Mouse (Mus musculus) CH12.LX (cell line): Measurements from ENCODE around the gene Map3k14.

Source experiments
- CTCF ChIP-seq, 2 experiments: IDR thresholded peaks in 1 of 2; conservative IDR thresholded peaks in 1 of 2; 2 replicates each; pipeline ENCODE4 v1.5.1; 2011 to 2012; ENCODE audit warnings: low read depth in 2 of 2, low read length in 2 of 2, improper control_type of control experiment in 1 of 2, inconsistent platforms in 1 of 2, mild to moderate bottlenecking in 1 of 2, moderate library complexity in 1 of 2
- EP300 ChIP-seq: IDR thresholded peaks from 2 replicates; pipeline ENCODE4 v1.6.1; 2011; ENCODE audit warnings: low read length, improper control_type of control experiment
- MAX ChIP-seq: IDR thresholded peaks from 2 replicates; pipeline ENCODE4 v1.6.1; 2011; ENCODE audit warnings: low read length, improper control_type of control experiment
- PAX5 ChIP-seq: IDR thresholded peaks from 2 replicates; pipeline ENCODE4 v1.6.1; 2012; ENCODE audit warnings: low read length, inconsistent platforms, mixed read lengths
- POLR2A ChIP-seq: IDR thresholded peaks from 2 replicates; pipeline ENCODE4 v1.6.1; 2011; ENCODE audit warnings: low read depth, mild to moderate bottlenecking, improper control_type of control experiment, low read length
- POLR2AphosphoS2 ChIP-seq: IDR thresholded peaks from 2 replicates; pipeline ENCODE4 v1.6.1; 2011; ENCODE audit warnings: low read depth, low read length, improper control_type of control experiment
- RAD21 ChIP-seq: IDR thresholded peaks from 2 replicates; pipeline ENCODE4 v1.6.1; 2011; ENCODE audit warnings: low read depth, mild to moderate bottlenecking, low read length, improper control_type of control experiment, moderate library complexity
- RCOR1 ChIP-seq: conservative IDR thresholded peaks from 2 replicates; pipeline ENCODE4 v1.6.1; 2012; ENCODE audit warnings: low read depth, mild to moderate bottlenecking, inconsistent platforms, low read length, improper control_type of control experiment
- TCF12 ChIP-seq: IDR thresholded peaks from 2 replicates; pipeline ENCODE4 v1.6.1; 2014; ENCODE audit warnings: low read depth, mild to moderate bottlenecking, inconsistent platforms, low read length, improper control_type of control experiment
- ZKSCAN1 ChIP-seq: IDR thresholded peaks from 2 replicates; pipeline ENCODE4 v1.6.1; 2012; ENCODE audit warnings: low read depth, inconsistent platforms, low read length, improper control_type of control experiment, borderline replicate concordance

DNA sequence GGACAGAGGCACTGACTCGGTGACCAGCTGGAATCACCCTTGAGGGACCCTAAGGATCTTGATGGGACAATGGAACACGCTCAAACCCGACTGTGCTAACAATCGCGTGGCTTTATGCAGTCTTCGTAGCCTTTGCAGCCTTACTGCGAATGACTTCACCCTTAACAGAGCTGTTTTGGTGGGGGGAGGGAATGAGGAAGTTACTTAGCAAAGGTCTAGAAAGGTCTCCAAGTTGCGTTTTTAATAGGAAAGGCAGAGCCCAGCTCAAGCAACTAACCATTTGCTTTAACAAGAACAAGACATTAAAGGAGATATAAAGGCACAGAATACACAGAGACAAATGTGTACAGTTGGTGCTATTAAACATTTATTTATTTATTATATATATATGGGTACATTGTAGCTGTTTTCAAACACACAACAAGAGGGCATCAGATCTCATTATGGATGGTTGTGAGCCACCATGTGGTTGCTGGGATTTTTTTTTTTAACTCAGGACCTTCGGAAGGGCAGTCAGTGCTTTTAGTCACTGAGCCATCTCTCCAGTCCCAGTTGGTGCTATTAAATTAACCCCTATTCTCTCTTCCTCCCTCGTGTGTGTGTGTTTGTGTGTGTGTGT lies 42.8 kb upstream of the Map3k14 start:
- TF ChIP-seq RAD21 (no peak; the same call in 1 of the 2 replicates), PAX5 (no peak), CTCF (conservative IDR thresholded peaks at IDR 0.05 in 1 of 2, IDR thresholded peaks at IDR 0.05 in 1 of 2; ENCODE audit: low read depth in 2 of 2, low read length in 2 of 2) (peak in 1 of 2 experiments; percentile 43; a peak in 2 of 4 replicates), EP300 (peak; percentile 83), POLR2A (peak; percentile 37; the same call in 1 of the 2 replicates), POLR2AphosphoS2 (no peak), MAX (peak; percentile 88), ZKSCAN1 (no peak), TCF12 (peak; percentile 56), RCOR1 (no peak)
